Mouse (Mus musculus) small intestine, adult 2 months (tissue): ENCODE measurements around the gene Wdr5b. TPM values are rescaled to one million over a fixed set of nuclear protein-coding genes. Genes with fewer than 3 reads are reported as not detected.

Experiments
- H3K27ac ChIP-seq: fragments of 200-500 bp; 2 replicates; pipeline ENCODE4 v1.5.1; 2012; ENCODE audit warnings: low read depth, low read length, control low read depth, inconsistent platforms; ENCODE audit not compliant: insufficient read depth
- H3K27me3 ChIP-seq: fragments of 200-500 bp; 2 replicates; pipeline ENCODE4 v1.6.1; 2012; ENCODE audit warnings: mild to moderate bottlenecking, moderate library complexity, low read length, inconsistent platforms; ENCODE audit not compliant: control insufficient read depth, insufficient read depth
- H3K36me3 ChIP-seq: fragments of 200-500 bp; 2 replicates; pipeline ENCODE4 v1.6.1; 2012; ENCODE audit warnings: mild to moderate bottlenecking, low read length, control low read depth, inconsistent platforms; ENCODE audit not compliant: control insufficient read depth, insufficient read depth
- H3K4me1 ChIP-seq: fragments of 200-500 bp; 2 replicates; pipeline ENCODE4 v1.6.1; 2012; ENCODE audit warnings: low read length, inconsistent platforms, mixed read lengths; ENCODE audit not compliant: control insufficient read depth, insufficient read depth, insufficient read length
- H3K4me3 ChIP-seq: fragments of 200-500 bp; 2 replicates; pipeline ENCODE4 v1.5.1; 2012; ENCODE audit warnings: low read depth, mild to moderate bottlenecking, control low read depth, inconsistent platforms, low read length, moderate library complexity
- CTCF ChIP-seq: fragments of 200-500 bp; IDR thresholded peaks from 2 replicates; pipeline ENCODE4 v1.5.1; 2012; ENCODE audit warnings: low read depth, mild to moderate bottlenecking, control low read depth, inconsistent platforms, low read length, moderate library complexity, mixed read lengths; ENCODE audit not compliant: insufficient replicate concordance, insufficient read length; ENCODE audit errors: extremely low read depth
- POLR2A ChIP-seq: fragments of 200-500 bp; IDR thresholded peaks from 2 replicates; pipeline ENCODE4 v1.6.1; 2012; ENCODE audit warnings: low read depth, mild to moderate bottlenecking, control low read depth, inconsistent platforms, low read length, moderate library complexity
- WGBS: fragments of 180-500 bp; shearing (Covaris S2); methylation state at CpG from one replicate; pipeline ENCODE4 v1.1.7; 2018; 5-methylcytosine and 5-hydroxymethylcytosine counted together
- polyA plus RNA-seq: library from polyadenylated mRNA; depleted of rRNA; stranded (reverse); fragments of >200 nt; gene quantifications from 2 replicates; pipeline ENCODE4 v1.2.3, GENCODE M21; 2012

Gene Wdr5b
- polyA plus RNA-seq, 1 experiment = 0.60 TPM

GRCm38 (mm10) chr16:36069819-36070575 is 29.0 kb downstream of the Wdr5b start:
- H3K27me3 ChIP-seq = no peaks in the 10 kb centered on the region
- no peak overlapping the region for H3K4me3 ChIP-seq
- peaks cover 9% of the 10 kb centered on the region for H3K4me1 ChIP-seq
- H3K36me3 ChIP-seq = no peaks in the 10 kb centered on the region
- WGBS = 32% methylated on average over 9 of the region's 9 CpGs
- TF ChIP-seq CTCF = no peak
- H3K27ac ChIP-seq = no peak overlapping the region

- H3K36me3 ChIP-seq = no peaks in the 10 kb centered on the region
These were observed 30.1 kb downstream of the Wdr5b start for GRCm38 (mm10) chr16:36071071-36071449.

DNA sequence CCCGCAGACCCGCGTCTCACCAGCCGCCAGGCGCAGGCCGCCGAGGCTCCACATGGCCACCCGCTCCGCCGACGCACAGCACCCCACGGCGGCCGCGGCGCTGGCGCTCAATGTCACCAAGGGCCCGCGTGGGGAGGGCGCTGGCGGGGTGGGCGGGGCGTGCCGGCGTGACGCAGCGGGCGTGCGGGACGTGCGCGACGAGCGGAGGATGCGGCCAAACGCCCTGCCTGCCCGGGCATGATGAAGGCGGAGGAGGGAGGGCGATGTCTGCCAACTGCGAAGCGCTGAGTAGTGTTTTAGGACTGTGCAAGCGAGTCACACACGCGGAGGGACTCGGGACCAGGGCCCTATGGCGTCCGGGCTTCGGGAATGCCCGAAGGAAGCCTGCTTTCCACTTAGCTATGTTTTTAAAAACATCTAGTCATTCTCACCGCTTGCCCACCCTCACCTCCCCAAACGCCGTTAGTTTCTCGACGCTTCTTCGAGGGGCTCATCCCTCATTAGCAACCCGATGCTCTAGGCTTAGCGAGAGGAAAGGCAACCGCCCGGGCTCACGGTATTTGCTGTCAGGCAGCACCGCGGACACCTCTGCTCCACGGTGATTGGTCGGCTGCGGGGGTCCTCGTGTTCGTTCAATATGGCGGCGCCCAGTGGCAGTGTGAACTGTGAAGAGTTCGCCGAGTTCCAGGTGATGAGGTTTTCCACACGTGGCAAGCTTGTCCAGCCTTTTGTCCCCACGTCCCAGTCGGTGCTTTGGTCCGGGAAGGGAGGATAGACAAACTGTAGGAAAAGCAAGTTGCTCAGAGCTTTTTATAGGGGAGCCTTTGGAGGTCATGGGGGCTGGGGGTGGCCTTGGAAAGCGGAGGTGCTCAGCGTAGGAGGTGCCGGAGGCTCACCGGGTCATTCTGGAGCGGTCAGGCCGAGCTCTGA is 30.7 kb downstream of the Wdr5b start, which contains the start of the genes Fam162a and Ccdc58:
TSS of gene Fam162a (minus strand) at position 145 of the 930 bp plus-strand sequence.
TSS of gene Ccdc58 (plus strand) at position 236 of the 930 bp plus-strand sequence.
- TF ChIP-seq POLR2A (peak; percentile 95), CTCF (no peak)
- Histone ChIP-seq H3K4me3 (peak within 1 kb of the TSS; percentile 90), H3K27me3 (no peaks in the 10 kb centered on the region), H3K36me3 (no peaks in the 10 kb centered on the region), H3K27ac (peak within 1 kb of the TSS; percentile 99), H3K4me1 (peaks cover 9% of the 10 kb centered on the region)
- under 1% methylated on average over 81 of the region's 81 CpGs for WGBS

More at GRCm38 (mm10) chr16:36071071-36071449, 30.1 kb downstream of the Wdr5b start:
- WGBS = under 1% methylated on average over 16 of the region's 16 CpGs
- Histone ChIP-seq H3K4me3 (peak overlapping the region; percentile 90), H3K27ac (peak overlapping the region; percentile 64), H3K4me1 (peaks cover 9% of the 10 kb centered on the region), H3K27me3 (no peaks in the 10 kb centered on the region)
- TF ChIP-seq POLR2A (no peak), CTCF (no peak)

DNA sequence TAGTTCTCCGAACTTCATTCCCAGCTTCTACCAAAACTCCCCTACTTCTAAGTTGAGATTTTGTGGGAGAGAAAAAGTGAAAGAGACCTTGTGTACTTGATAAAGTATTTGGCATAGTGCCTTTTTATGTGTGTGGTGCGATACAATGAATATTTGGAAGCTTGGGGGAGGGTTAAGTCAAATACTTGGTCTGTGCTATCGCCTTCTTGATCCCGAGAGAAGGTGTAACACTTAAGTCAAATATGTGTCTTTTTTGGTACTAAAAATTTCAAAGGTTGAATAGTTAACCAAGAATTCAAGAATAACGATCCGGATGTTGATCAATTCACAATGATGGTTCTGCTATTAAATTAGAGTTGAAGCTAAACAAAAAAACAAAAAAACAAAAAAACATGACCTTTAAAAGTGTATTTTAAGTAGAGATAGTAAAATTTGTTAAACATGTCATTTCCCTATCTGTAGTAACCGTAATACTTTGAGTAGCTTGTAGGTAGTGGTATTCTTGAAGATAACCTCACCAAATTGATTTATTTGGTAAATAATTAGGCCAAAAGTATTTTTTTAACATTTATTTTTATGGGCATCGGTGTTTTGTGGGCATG is 31.5 kb downstream of the Wdr5b start:
- TF ChIP-seq POLR2A (no peak), CTCF (no peak)
- H3K36me3 ChIP-seq = no peaks in the 10 kb centered on the region
- H3K4me1 ChIP-seq = peaks cover 9% of the 10 kb centered on the region
- WGBS = 20% methylated on average over 8 of the region's 8 CpGs
- peak overlapping the region; percentile 99 for H3K27ac ChIP-seq
- no peaks in the 10 kb centered on the region for H3K27me3 ChIP-seq
- peak overlapping the region; percentile 90 for H3K4me3 ChIP-seq

DNA sequence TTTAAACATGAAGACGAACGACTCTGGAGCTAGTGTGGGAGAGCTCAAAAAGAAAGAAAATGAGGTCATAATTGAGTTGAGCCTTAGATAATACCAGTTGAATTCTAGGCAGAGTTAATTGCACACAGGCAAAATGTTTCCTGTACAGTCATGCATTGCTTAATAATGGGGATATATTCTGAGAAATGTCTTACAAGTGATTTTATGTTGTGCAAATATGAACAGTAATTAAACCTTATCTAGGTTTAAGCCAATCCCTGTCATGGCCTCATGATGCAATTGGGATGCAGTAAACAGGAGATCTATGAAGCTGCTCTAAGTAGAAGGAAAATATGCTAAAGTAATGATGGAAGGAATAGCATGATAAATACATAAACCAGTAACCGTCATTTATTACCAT is 33.8 kb downstream of the Wdr5b start:
- Histone ChIP-seq H3K4me3 (no peak overlapping the region), H3K4me1 (peaks cover 4% of the 10 kb centered on the region; the same call in 1 of the 2 replicates), H3K27ac (peak overlapping the region; percentile 38), H3K36me3 (no peaks in the 10 kb centered on the region), H3K27me3 (no peaks in the 10 kb centered on the region)
- 61% methylated on average over 3 of the region's 3 CpGs for WGBS
- no peak for TF ChIP-seq POLR2A
- no peak for TF ChIP-seq CTCF

GRCm38 (mm10) chr16:36079916-36080315 is 38.9 kb downstream of the Wdr5b start:
- H3K4me1 ChIP-seq = no peaks in the 10 kb centered on the region
- TF ChIP-seq CTCF (no peak), POLR2A (no peak)
- 97% methylated on average over 3 of the region's 3 CpGs for WGBS
- no peaks in the 10 kb centered on the region for H3K27me3 ChIP-seq
- H3K4me3 ChIP-seq = no peak overlapping the region
- H3K36me3 ChIP-seq = peaks cover 6% of the 10 kb centered on the region
- H3K27ac ChIP-seq = no peak overlapping the region
